Mouse (Mus musculus) adrenal gland, postnatal 14 days (tissue): ENCODE data around the gene Pla2g1b. TPM values are rescaled to one million over a fixed set of nuclear protein-coding genes. Genes with fewer than 3 reads are reported as not detected.
A peak's percentile ranks its signal among the peaks of the same experiment; 100 is the strongest.
"Not testable (repeated sequence)": the region's sequence is repeated elsewhere in the genome, so short reads cannot be mapped to it uniquely, and the experiment has no call there.

Experiments used
- DNase-seq: peaks from one replicate; pipeline ENCODE4 v3.0.0; 2021; ENCODE audit warnings: mixed read lengths
- total RNA-seq: library from RNA; stranded (reverse); gene quantifications from 2 replicates; pipeline ENCODE4 v1.2.3, GENCODE M21; 2021

The Pla2g1b gene
- total RNA-seq, 1 experiment from 2014 or later, result not detected

DNA sequence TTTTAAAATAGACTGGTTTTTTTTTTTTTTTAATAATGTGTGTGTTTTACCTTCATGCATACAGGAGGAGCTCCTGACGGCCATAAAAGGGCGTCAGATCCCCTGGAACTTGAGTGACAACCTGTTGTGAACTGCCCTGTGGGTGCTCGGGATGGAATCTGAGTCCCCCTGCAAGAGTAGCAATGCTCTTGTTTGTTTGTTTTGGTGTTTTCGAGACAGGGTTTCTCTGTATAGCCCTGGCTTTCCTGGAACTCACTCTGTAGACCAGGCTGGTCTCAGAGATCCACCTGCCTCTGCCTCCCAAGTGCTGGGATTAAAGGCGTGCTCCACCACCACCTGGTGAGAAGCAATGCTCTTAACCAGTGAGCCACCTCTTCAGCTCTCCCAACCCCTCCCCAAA, 18.9 kb downstream of the Pla2g1b start:
- DNase-seq, result no peak

DNA sequence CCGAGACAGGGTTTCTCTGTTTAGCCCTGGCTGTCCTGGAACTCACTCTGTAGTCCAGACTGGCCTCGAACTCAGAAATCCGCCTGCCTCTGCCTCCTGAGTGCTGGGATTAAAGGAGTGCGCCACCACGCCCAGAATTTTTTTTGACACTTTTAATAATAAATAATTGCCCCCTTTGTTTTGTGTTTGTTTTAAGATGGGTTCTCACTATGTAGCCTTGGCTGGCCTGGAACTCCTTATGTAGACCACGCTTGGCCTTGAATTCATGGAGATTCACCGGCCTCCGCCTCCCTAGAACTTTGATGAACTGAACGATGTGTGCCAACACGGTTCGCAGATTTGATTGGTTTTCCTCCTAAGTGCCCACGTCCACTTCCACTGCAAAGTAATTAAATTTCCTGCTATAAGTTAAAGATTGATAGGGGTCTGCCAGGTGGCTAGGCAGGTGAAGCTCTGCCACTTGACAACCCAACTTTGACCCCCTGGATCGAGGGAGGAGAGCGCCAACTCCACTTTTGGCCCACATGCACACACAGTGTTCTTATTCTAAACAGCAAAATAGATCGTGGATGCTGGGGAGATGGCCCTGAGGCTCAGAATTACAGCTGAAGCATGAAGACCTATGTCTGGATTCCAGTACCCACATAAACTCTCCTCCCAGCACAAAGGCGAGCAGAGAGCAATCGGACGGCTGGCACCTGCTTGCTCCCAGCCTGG, 19.6 kb downstream of the Pla2g1b start:
- DNase-seq, result no peak

DNA sequence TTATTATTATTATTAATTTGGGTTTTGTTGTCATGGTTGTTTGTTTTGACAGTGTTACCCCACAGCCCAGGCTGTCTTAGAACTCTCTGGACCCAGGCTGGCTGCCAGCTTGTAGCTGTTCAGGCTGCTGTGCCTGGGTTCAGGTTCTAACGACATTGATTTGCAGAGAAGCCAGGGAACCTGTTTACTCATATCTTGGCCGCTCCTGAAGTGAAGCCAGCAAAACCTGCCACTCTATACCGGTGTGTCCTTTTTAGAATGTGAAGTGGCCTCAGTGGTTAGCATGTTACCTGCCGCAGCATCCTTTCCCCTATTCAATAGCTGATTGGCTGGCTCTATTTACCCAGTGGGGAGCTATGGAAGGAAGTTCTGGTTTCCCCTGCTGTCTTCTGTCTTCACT, 20.7 kb downstream of the Pla2g1b start:
- no peak for DNase-seq

DNA sequence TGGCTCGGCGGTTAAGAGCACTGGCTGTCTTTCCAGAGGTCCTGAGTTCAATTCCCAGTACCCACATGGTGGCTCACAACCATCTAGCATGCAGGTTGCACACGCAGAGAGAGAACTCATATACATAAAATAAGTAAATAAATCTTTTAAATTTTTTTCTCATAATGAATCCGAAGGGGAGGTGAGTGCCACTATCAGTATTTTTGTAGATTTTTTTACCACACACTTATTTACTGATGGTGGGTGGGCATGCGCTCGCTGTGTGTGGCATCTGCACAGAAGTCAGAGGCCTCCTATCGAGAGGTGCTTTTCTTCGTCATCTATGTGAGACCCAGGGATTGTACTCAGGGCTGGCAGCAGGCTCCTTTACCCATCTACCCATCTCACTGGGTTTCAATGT, 21.3 kb downstream of the Pla2g1b start:
- DNase-seq, result no peak

DNA sequence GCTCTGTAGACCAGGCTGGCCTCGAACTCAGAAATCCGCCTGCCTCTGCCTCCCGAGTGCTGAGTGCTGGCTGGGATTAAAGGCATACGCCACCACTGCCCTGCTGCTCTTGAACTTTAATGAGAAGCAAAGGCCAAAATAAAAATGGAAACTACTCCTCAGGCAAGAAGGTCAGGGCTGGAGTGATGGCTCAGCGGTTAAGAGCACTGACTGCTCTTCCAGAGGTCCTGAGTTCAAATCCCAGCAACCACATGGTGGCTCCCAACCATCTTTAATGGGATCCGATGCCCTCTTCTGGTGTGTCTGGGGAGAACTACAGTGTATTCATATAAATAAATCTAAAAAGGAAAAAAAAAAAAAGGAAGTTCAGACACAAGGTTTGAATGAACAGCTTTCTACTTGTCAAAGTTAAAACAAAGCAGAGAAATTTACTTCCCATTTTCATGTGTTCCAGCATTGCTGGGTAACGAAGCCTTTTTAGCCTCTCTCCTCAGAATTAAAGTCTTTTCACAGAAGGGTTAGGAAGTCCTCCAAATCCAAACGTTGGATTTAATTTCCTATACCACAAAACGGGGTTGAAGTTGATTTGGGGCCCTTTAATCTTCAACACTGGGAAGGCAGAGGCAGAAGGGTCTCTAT, 22.0 kb downstream of the Pla2g1b start:
- no peak for DNase-seq

DNA sequence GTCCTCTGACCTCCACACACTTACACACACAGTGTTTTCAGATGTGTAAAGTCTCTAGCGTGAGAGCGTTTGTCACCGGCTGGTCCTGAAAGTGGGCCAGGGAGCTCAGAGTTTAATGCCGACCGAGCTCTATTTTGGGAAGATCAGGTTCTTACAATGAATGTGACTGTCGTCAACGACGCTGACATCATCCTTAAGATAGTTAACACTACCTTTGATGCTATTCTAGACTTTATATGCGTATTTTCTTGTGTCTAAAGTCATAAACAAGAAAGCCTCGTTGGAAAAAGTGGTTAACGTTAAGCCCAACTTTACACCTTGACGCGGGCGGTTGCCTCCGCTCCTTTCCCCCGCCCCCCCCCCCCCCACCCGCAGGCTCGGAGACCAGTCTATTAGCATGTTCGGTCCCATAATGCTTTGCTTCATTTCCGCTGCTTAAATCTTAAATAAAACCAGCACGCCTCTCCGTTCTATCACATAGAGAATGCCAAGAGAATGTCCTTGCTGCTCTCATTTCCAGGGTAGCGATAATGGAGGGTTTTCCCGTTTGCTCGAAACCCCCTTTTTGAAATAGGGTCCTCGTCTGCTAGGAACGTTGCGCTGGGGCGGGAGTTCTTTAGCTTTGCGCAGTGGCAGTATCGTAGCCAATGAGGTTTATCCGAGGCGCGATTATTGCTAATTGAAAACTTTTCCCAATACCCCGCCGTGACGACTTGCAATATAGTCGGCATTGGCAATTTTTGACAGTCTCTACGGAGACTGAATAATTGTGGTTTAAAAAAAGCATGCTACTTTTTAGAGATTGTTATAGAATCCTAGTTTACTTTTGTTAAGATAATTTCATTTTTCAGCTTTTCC, 23.0 kb downstream of the Pla2g1b start:
- DNase-seq, result peak; percentile 82

DNA sequence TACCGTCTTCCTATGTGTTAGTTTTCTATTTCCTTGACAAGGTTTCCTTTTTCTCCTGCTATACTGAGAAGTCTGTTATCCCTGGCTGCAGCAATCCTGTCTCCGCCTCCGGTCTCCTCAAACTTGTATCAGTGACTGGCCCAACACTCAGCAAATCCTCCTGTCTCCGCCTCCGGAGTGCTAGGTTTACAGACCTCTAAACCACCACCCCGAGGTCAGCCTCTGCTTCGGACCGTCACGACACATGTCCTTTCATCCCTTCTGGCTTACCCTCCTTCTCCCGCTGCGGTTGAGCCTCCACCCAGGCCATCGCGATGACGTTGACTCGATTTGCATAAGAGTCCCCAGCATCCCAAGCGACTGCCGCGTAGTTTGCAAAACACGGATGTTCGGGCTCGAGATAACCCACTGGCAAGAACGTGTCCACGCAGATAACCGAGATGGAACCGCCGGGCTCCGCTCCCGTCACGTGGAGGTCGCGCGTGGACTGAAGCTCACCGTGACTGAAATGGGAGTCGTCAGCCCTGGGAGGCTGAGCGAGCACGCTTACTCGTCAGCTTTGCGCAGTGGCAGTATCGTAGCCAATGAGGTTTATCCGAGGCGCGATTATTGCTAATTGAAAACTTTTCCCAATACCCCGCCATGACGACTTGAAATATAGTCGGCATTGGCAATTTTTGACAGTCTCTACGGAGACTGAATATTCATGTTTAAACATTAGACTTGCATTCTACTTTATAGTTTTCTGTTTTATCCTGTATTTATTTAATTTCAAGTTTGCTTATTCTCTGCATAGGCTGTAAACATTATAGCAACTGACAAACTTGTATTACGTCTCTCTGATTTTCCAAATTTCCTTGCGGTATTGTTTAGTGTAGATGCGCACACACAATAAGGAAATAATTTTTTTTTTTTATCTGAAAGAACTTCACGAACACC, 23.9 kb downstream of the Pla2g1b start:
- peak; percentile 93 for DNase-seq

DNA sequence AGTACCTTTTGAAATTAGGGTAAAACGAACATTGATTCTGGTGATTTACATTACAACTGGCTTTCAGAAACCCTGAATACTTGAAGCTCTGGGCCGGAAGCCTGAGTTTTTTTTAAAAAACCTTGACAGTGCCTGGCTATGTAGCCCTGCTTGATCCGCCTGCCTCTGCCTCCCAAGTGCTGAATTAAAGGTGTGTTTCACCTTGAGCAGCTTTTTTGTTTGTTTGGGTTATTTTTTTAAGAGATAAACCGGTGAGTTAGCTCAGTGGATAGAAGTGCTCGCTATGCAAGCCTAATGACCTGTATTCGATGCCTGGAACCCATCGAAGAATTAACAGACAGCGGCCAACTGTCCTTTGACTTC, 24.6 kb downstream of the Pla2g1b start:
- DNase-seq, result no peak

DNA sequence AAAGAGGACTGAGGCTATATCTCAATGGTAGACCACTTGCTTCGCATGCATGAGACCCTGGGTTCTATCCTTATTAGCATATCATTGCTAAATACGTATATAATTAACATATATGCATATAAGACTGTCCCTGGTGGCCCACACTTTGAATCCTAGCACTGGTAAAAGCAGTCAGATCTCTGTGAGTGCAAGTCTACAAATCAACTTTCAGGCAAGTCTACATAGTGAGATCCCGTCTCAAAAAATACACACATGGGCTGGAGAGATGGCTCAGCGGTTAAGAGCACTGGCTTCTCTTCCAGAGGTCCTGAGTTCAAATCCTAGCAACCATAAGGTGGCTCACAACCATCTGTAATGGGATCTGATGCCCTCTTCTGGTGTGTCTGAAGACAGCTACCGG, 25.0 kb downstream of the Pla2g1b start:
- no peak for DNase-seq

DNA sequence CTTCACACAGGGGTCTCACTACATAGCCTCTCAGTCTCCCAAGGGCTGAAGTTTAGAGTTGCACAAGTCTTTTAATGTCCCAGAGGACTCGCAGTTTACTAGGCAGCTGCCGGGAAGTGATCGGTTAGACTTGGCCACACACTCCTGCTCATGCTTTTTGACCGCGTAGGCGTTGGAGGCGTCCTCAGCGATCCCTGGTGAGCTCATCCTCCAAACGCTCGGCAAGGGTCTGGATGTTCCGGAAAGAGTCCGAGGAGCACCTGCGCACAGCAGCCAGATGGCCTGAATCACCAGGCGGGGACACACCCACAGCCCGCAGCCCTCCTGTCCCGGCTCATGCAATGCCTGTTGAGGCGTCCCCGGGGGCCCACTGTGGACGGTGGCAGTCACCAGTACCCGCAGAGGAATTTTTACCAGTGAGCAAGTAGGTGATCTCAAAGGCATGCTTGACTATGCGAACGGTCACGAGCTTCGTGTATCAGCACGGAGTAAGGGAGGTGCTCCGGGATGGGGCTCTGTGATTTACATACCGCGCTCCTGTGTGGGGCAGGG, 25.8 kb downstream of the Pla2g1b start:
- DNase-seq, result peak; percentile 84

DNA sequence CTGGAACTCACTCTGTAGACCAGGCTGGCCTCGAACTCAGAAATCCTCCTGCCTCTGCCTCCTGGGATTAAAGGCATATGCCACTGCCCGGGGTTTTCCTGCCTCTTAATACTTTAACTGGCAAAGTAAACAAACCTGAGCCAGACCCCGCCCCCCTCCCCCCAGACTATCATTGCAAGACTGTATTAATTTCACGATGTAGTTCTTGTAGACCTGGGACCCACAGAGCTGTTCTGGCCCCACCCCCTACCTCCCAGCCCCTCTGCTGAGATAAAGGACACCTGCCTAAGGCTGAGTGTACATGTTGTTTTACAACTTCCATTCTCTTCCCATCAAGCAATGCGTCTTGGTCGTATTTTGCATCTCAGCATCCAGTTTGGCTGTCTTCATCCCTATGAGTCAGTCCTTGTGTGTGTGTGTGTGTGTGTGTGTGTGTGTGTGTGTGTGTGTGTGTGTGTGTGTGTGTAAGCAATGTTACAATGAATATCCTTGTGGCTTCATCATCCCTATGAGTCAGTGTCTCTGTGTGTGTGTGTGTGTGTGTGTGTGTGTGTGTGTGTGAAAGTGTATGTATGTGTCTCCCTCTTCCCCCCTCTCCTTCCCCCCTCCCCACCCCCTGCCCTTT, 26.8 kb downstream of the Pla2g1b start:
- DNase-seq, result peak; percentile 74

DNA sequence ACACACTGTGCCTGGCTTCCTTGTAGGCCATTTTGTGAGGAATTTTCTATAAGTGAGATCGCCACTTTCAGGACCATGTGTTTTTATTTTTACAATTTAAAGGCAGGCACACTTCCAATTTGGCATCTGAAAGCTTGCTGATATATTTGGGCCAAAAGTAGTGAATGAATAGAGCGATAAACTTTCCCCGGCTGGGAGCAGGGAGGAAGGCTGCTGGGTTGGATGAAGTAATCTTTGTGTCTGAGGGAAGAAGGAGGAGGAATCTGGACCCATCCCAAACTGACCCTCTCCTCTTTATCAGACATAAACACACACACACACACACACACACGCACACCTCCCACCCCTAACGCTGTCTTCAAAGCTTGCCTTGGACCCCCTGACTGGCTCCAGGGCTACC, 27.4 kb downstream of the Pla2g1b start:
- DNase-seq, result no peak

DNA sequence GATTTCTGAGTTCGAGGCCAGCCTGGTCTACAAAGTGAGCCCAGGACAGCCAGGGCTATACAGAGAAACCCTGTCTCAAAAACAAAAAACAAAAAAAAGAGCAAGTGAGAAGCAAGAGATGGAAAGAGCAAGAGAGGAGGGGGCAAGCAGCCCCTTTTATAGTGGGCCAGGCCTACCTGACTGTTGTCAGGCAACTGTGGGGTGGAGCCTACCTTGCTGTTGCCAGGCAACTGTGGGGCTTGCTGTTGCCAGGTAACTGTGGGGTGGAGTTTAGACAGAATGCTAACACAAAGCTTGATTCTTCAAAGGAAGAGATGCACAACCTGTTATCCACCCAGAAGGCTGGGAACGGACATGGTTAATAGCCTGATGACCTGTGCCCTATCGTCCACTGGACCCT, 29.6 kb downstream of the Pla2g1b start:
- DNase-seq, result not testable (repeated sequence)

DNA sequence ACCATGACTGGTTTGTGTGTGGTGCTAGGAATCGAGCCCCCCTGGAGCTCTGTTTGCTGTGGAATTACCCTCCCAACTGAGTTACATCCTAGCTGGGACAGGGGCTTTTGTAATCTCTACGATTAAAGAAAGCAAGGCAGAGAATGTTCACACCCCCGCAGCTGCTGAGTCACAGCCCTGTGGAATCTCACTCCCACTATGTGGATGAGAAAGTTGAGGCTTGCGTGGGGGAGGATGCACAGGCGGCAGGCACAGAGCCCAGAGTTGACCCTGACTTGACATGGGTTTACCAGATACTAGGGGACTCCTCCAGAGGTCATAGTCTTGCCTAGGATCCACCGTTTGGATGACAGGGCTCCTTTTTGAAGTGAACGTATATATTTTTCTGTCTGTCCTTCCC, 31.0 kb downstream of the Pla2g1b start:
- DNase-seq, result no peak

DNA sequence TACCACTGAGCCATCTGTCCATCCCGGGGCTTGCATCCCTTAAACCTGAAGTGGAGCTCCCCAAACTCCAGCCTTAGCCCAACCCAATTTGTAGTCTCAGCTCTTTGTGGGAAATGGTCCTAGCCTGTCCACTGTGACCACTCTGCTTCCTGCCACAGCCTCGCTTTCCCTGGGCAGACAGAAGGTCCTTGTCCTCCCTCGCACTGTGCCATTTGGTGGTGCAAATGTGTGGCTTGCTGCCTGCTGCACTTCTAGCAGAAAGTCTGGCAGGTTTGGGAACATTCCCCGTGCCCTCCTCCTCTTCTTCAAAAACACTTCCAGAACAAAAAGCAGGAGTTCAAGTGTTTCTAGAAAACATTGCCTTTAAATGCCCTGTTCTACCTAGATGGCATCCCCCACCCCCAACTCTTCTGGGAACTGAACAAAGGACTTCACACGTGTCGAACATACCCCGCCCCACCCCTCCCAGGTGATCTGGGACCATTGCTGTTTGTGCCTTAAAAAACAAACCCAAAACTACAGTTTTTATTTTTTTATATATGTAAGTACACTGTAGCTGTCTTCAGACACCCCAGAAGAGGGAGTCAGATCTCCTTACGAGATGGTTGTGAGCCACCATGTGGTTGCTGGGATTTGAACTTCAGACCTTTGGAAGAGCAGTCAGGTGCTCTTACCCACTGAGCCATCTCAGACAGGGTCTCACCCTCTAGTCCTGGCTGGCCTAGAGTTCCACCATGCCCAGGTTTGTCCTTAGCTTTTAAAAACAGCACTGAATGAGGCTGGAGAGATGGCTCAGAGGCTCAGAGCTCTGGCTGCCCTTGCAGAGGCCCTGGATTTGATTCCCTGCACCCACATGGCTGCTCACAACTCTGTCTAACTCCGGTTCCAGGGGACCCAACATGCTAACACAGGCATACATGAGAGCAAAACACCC, 32.5 kb downstream of the Pla2g1b start:
- DNase-seq, result peak; percentile 2

DNA sequence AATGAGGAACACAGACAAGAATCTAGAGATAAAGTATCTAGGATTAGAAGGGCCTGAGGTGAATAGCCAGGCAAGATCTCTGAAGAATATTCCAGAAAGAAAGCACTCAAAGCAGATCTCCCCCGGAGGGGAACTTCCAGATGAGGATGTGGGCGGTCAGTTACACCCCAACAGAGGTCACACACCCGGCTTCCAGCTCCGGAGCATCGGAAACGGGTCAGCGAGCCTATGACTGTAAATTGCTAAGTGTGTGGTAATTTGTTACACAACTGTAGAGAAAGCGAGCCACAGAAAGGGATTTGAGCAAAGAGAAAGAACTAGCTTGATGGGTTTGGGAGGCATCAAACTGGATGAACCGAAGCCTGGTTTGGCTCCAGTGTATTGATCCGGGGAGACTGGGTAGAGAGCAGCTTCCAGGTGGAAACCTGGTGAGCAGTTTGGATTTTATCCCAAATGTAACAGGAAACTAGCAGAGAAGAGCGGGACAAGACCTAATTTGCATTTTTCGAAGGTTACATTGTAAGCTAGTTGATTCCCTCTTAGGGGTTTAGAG, 34.4 kb downstream of the Pla2g1b start:
- peak; percentile 48 for DNase-seq

DNA sequence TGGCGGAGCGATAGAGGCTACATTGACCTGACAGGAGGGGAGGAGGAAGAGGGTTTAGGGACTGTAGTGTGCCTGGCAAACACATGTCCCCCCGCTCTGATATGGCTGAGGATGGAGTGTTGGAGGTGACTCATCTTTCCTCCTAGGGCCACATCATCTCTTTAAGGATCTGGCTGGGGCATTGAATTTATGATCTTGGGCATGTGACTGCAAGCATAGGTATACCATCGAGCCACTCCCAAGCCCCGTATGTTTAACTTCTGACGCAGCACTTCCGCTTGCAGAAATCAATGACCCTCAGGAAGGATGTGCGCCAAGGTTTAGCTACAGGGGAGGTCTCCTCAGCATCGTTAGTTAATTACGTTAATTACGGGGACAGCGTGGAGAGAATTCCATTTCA, 37.0 kb downstream of the Pla2g1b start:
- no peak for DNase-seq

DNA sequence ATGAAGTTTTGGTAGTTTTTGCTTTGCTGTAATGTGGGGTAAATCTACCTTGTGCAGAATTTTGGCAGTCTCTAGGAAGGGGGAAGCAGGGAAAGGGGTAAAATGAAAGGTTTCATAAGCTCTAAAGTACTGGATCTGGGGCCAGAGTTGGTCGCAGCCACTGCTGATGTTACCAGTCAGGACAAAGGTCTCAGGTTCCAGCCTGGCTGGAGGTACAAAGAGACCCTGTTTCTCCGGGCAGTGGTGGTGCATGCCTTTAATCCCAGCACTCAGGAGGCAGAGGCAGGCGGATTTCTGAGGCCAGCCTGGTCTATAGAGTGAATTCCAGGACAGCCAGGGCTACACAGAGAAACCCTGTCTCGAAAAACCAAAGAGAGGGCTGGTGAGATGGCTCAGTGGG, 39.6 kb downstream of the Pla2g1b start:
- not testable (repeated sequence) for DNase-seq

DNA sequence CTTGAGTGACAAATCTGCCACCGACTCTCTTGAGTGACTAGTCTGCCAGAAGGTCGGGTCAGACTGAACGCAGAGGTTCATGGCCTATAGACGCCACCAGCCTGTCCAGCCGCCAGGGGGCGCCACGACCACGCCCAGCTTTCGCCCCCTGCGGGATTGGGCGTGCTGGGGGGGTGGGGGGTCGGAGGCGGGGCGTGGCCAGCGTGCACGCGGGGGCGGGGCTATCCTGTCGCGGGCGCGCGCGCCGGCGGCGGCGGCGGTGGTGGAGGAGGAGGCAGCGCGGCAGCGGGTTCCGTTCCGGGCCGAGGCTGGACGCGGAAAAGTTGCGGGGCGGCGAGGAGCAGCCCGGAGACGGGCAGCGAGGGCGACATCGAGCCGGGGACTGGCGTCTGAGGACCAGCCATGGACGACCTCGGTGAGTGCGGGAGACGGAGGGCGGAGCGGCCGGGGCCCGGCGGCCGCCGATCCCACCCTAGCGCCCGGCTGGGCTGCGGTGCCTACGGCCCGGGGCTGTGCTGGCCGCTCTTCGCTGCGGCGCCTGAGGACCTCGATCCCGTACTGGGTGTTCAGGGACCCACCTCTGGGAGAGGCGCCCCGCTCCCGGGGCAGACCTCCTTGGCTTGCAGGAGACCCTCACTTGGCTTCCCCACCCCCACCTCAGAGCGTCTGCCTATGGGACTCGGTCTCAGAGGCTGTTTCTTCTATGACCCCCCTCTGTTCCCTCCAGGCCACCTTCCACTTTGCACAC, 40.6 kb downstream of the Pla2g1b start, which contains the start of gene Pxn:
TSS of gene Pxn (plus strand) at position 223 of the 748 bp plus-strand sequence.
- peak; percentile 98 for DNase-seq
